Mouse (Mus musculus) hindlimb bud, embryonic 11.5 days (tissue): ENCODE results near the gene Clcnkb.
A peak's percentile ranks its signal among the peaks of the same experiment; 100 is the strongest.

Source experiments
- DNase-seq: peaks from one replicate; pipeline ENCODE4 v3.0.0-alpha.2; 2012; ENCODE audit warnings: low read depth, low spot score; ENCODE audit errors: extremely low spot score

Gene Clcnkb

GRCm38 (mm10) chr4:141406516-141407299 lies 9.1 kb downstream of the Clcnkb start:
- DNase-seq: no peak

- no peak for DNase-seq
Measured at GRCm38 (mm10) chr4:141405314-141405622, 10.5 kb downstream of the Clcnkb start.

GRCm38 (mm10) chr4:141404518-141405313 lies 11.1 kb downstream of the Clcnkb start:
- peak; percentile 41 for DNase-seq

- no peak for DNase-seq
Measured at GRCm38 (mm10) chr4:141400171-141400570, 15.6 kb downstream of the Clcnkb start.

- DNase-seq: no peak
Measured at GRCm38 (mm10) chr4:141398545-141398944, 17.3 kb downstream of the Clcnkb start, which contains the start of gene Clcnka. Gene Clcnka, minus strand, starts transcription at chr4:141398724.

GRCm38 (mm10) chr4:141397861-141398260 lies 18.0 kb downstream of the Clcnkb start:
- DNase-seq: no peak

GRCm38 (mm10) chr4:141394751-141395150 lies 21.1 kb downstream of the Clcnkb start:
- no peak for DNase-seq

GRCm38 (mm10) chr4:141391293-141391692 lies 24.5 kb downstream of the Clcnkb start:
- DNase-seq: no peak

GRCm38 (mm10) chr4:141389366-141390150 lies 26.3 kb downstream of the Clcnkb start:
- no peak for DNase-seq

- no peak for DNase-seq
Measured at GRCm38 (mm10) chr4:141387933-141388332, 27.9 kb downstream of the Clcnkb start.

GRCm38 (mm10) chr4:141387093-141387784 lies 28.6 kb downstream of the Clcnkb start:
- DNase-seq: peak; percentile 66

- DNase-seq: no peak
Measured at GRCm38 (mm10) chr4:141386150-141386549, 29.7 kb downstream of the Clcnkb start.

GRCm38 (mm10) chr4:141385275-141385674 lies 30.5 kb downstream of the Clcnkb start:
- peak; percentile 54 for DNase-seq

- DNase-seq: no peak
Measured at GRCm38 (mm10) chr4:141382406-141382805, 33.4 kb downstream of the Clcnkb start.

- no peak for DNase-seq
Measured at GRCm38 (mm10) chr4:141379674-141380073, 36.1 kb downstream of the Clcnkb start.

- DNase-seq: no peak
Measured at GRCm38 (mm10) chr4:141372426-141372825, 43.4 kb downstream of the Clcnkb start.

GRCm38 (mm10) chr4:141367997-141368791 lies 47.6 kb downstream of the Clcnkb start, which contains the start of gene Fam131c:
Gene Fam131c, plus strand, starts transcription at chr4:141368220.
- no peak for DNase-seq

- no peak for DNase-seq
Measured at GRCm38 (mm10) chr4:141365876-141366275, 49.9 kb downstream of the Clcnkb start.

GRCm38 (mm10) chr4:141365126-141365525 lies 50.7 kb downstream of the Clcnkb start:
- no peak for DNase-seq
